Mouse (Mus musculus) forebrain, embryonic 16.5 days (tissue): ENCODE measurements around the gene Ascc1. TPM values are rescaled to one million over a fixed set of nuclear protein-coding genes. Genes with fewer than 3 reads are reported as not detected.

Experiments used
- ATAC-seq: fragments of 200-750 bp; cut with Nextera tagmentation; 2 replicates; pipeline ENCODE4 v1.8.0; 2017; ENCODE audit warnings: mild to moderate bottlenecking, moderate library complexity
- H3K27ac ChIP-seq: fragments of 300-500 bp; sonication (generic); 2 replicates; pipeline ENCODE4 v1.5.1; 2014; ENCODE audit warnings: low read length, control low read depth
- H3K27me3 ChIP-seq: fragments of 300-500 bp; sonication (generic); replicated peaks from 2 replicates; pipeline ENCODE4 v1.6.1; 2014; ENCODE audit warnings: low read length; ENCODE audit not compliant: control insufficient read depth, insufficient read depth
- H3K36me3 ChIP-seq: fragments of 300-500 bp; sonication (generic); 2 replicates; pipeline ENCODE4 v1.6.1; 2014; ENCODE audit not compliant: control insufficient read depth, insufficient read depth
- H3K4me1 ChIP-seq: fragments of 300-500 bp; sonication (generic); replicated peaks from 2 replicates; pipeline ENCODE4 v1.6.1; 2014; ENCODE audit warnings: low read length; ENCODE audit not compliant: control insufficient read depth, insufficient read depth
- H3K4me2 ChIP-seq: fragments of 300-500 bp; sonication (generic); 2 replicates; pipeline ENCODE4 v1.6.1; 2014; ENCODE audit warnings: mild to moderate bottlenecking, low read length, control low read depth
- H3K4me3 ChIP-seq: fragments of 300-500 bp; sonication (generic); replicated peaks from 2 replicates; pipeline ENCODE4 v1.5.1; 2014; ENCODE audit warnings: mild to moderate bottlenecking, low read length, control low read depth
- H3K9ac ChIP-seq: fragments of 300-500 bp; sonication (generic); replicated peaks from 2 replicates; pipeline ENCODE4 v1.6.1; 2014; ENCODE audit warnings: low read depth, low read length, control low read depth
- H3K9me3 ChIP-seq: fragments of 300-500 bp; sonication (generic); 2 replicates; pipeline ENCODE4 v1.6.1; 2016; ENCODE audit warnings: low read length; ENCODE audit not compliant: control insufficient read depth
- WGBS: fragments of 180-500 bp; shearing (Covaris S2); extraction: QIAGEN DNeasy Blood & Tissue Kit; methylation state at CpG from one replicate; pipeline ENCODE4 v1.1.7; 2014; 5-methylcytosine and 5-hydroxymethylcytosine counted together
- polyA plus RNA-seq: library from polyadenylated mRNA; unstranded; fragments of >200 nt; fragmentation: Nextera tagmentation; extraction: Ambion mirVana; gene quantifications from 2 replicates; pipeline ENCODE4 v1.2.1, GENCODE M21; 2015

Ascc1 gene
- polyA plus RNA-seq: 45.1 and 50.0 TPM in 2 replicates

DNA sequence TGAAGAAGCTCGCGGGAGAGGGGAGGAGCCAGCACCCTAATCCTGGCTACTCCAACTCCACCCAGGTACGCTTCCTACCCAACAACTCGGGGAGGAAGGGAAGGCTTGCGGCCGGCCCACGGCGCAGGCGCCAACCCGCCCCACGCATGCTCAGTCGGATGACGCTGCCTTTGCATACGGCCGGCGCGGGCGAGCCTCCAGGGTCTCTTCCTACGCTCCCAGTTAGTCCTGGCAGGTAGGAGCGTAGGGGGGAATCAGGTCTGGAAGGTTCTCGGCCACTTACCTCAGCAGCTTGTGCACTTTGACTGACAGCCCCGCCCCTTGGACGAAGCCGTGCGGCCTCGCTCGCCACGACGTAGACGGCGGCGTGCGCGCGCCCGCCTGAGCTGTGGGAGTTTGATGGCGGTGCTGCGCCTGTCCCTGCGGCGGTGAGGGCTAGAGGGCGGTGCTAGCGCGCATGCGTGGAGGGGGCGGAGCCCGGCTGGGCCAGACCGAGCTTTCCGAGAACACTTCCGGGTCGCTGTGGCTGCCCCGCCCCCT is at the start of gene Ascc1, which contains the start of gene Anapc16:
Ascc1 (plus strand) TSS at position 133 of the 540 bp plus-strand sequence.
Anapc16 (minus strand) TSS at position 463 of the 540 bp plus-strand sequence.
- ATAC-seq: peak; percentile 97
- Histone ChIP-seq H3K9ac (peak within 1 kb of the TSS; percentile 71), H3K4me1 (peaks cover 16% of the 10 kb centered on the region), H3K27me3 (no peaks in the 10 kb centered on the region), H3K27ac (peak within 1 kb of the TSS; percentile 96), H3K9me3 (no peaks in the 10 kb centered on the region), H3K36me3 (no peaks in the 10 kb centered on the region), H3K4me3 (peak within 1 kb of the TSS; percentile 67), H3K4me2 (peak within 1 kb of the TSS; percentile 63)
- WGBS: 0% methylated on average over 48 of the region's 51 CpGs

DNA sequence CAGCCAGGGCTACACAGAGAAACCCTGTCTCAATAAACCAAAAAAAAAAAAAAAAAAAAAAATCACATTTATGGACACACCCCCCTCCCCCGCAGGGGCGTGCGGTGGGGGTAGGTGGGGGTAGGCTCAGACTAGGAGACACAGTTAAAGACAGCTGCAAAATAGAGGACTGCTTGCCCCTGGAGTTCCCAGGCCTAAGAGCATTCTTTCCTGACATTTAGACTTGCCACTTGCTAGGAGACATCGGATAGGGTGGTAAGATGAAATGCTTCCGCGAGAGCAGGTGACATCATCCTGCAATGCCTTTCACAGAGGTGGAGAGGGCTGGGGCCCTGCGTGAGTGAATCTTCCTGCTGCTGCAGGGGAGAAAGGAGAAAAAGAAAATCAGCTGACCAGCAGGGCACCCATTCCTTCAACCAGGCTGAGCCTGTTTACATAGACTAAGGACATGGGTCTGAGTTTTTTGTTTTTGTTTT is 49.0 kb upstream of the Ascc1 start:
- Histone ChIP-seq H3K36me3 (no peaks in the 10 kb centered on the region), H3K27me3 (no peaks in the 10 kb centered on the region), H3K4me2 (no peak overlapping the region), H3K9me3 (no peaks in the 10 kb centered on the region), H3K27ac (no peak overlapping the region), H3K4me3 (no peak overlapping the region), H3K4me1 (peaks cover 54% of the 10 kb centered on the region), H3K9ac (no peak overlapping the region)
- 29% methylated on average over 7 of the region's 7 CpGs for WGBS
- ATAC-seq: no peak

DNA sequence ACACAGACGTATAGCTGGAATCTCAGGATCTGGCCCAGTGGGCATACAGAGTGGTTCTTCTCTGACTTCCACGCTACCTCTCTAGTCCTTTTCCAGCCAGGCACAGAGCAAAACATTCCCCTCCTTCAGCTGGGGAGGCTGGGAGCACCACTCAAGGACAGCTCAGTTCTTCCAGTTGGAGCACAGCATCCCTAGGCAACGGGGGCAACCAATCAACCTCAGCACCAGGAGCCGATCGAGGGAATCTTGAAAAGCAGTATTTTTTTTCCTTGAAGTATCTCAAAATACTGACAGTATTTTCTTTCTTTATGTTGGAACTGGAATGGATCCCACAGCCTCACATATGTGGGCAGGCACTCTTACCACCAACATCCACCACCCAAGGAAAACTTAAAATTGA is 45.9 kb upstream of the Ascc1 start:
- 58% methylated on average over 5 of the region's 5 CpGs for WGBS
- Histone ChIP-seq H3K4me1 (peaks cover 41% of the 10 kb centered on the region), H3K36me3 (no peaks in the 10 kb centered on the region), H3K27ac (peak overlapping the region; percentile 95), H3K4me3 (no peak overlapping the region), H3K27me3 (no peaks in the 10 kb centered on the region), H3K9me3 (no peaks in the 10 kb centered on the region), H3K4me2 (no peak overlapping the region), H3K9ac (0 out of 2 replicates have a peak overlapping the region, but pooled peaks have one; percentile 9)
- no peak for ATAC-seq

DNA sequence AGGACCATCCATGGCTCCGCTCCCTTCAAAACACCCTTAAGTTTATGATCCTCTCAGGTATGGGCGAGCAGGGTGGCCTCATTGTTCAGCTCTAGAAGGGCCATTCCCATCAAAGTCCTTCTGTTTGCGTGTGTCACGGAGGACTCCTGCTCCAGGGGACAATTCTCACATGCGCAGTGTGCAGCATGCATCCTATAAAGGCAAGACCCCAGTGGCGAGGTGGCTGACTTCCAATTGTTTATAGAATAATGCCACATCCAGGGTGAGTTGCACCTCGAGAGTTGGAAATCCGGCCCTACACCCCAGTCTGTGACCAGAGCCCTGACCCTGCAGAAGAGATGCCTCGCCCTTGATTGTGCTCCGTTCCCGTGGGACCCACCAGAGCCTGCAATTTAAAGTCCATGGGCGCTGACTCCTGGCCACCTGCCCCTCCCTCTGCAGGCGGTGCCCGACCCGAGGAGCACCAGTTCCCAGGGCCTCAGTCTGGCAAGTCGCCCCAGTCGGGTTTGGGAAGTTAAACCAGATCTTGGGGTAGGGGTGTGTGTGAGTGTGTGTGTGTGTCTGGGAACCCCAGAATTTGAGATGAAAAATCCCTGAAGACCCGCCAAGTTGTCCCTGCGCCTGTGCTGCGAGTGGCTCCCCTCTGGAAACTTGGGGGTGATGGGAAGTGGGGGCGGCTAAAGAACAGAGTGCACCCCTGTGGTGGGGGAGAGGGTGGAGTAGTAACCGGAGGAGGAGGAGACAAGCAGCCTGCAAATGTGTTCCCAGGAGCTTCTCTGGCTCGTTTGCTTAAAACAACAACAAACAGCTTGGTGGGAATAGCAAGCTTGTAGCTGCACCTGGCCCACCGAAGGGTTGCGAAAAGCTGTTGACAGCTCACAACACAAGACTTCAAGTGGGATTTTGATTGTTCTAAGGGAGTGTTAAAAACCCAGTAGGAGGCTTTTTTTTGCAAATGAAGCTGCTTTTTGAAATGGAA is 45.1 kb upstream of the Ascc1 start:
- H3K4me2 ChIP-seq: peak overlapping the region; percentile 39
- H3K27me3 ChIP-seq: no peaks in the 10 kb centered on the region
- WGBS: 10% methylated on average over 25 of the region's 25 CpGs
- H3K9ac ChIP-seq: peak overlapping the region; percentile 45
- peak overlapping the region; percentile 95 for H3K27ac ChIP-seq
- no peaks in the 10 kb centered on the region for H3K9me3 ChIP-seq
- ATAC-seq: peak; percentile 80
- peak overlapping the region; percentile 20 for H3K4me3 ChIP-seq
- H3K36me3 ChIP-seq: no peaks in the 10 kb centered on the region
- H3K4me1 ChIP-seq: peaks cover 39% of the 10 kb centered on the region

- Histone ChIP-seq H3K9me3 (no peaks in the 10 kb centered on the region), H3K27me3 (no peaks in the 10 kb centered on the region), H3K27ac (peak overlapping the region; percentile 95), H3K4me3 (no peak overlapping the region), H3K4me1 (peaks cover 32% of the 10 kb centered on the region), H3K4me2 (peak overlapping the region; percentile 39), H3K9ac (peak overlapping the region; percentile 45), H3K36me3 (no peaks in the 10 kb centered on the region)
- peak; percentile 61 for ATAC-seq
- 11% methylated on average over 5 of the region's 5 CpGs for WGBS
Observed at GRCm38 (mm10) chr10:59958458-59958857, 44.1 kb upstream of the Ascc1 start.

- WGBS: 66% methylated on average over 12 of the region's 12 CpGs
- peaks cover 33% of the 10 kb centered on the region for H3K4me1 ChIP-seq
- peak overlapping the region; percentile 53 for H3K27ac ChIP-seq
- H3K27me3 ChIP-seq: no peaks in the 10 kb centered on the region
- no peak overlapping the region for H3K4me3 ChIP-seq
- H3K4me2 ChIP-seq: no peak overlapping the region
- no peak for ATAC-seq
- no peaks in the 10 kb centered on the region for H3K9me3 ChIP-seq
- no peak overlapping the region for H3K9ac ChIP-seq
- H3K36me3 ChIP-seq: no peaks in the 10 kb centered on the region
Observed at GRCm38 (mm10) chr10:59959517-59959916, 43.1 kb upstream of the Ascc1 start.

- H3K9ac ChIP-seq: no peak overlapping the region
- no peaks in the 10 kb centered on the region for H3K36me3 ChIP-seq
- H3K9me3 ChIP-seq: no peaks in the 10 kb centered on the region
- H3K4me1 ChIP-seq: peaks cover 20% of the 10 kb centered on the region
- H3K4me2 ChIP-seq: no peak overlapping the region
- no peak for ATAC-seq
- WGBS: 60% methylated on average over 2 of the region's 2 CpGs
- H3K27me3 ChIP-seq: no peaks in the 10 kb centered on the region
- H3K4me3 ChIP-seq: no peak overlapping the region
- no peak overlapping the region for H3K27ac ChIP-seq
Observed at GRCm38 (mm10) chr10:59963609-59964008, 39.0 kb upstream of the Ascc1 start.

GRCm38 (mm10) chr10:59964504-59965361 is 37.9 kb upstream of the Ascc1 start:
- Histone ChIP-seq H3K9me3 (no peaks in the 10 kb centered on the region), H3K4me1 (peaks cover 13% of the 10 kb centered on the region), H3K27me3 (no peaks in the 10 kb centered on the region), H3K27ac (0 out of 2 replicates have a peak overlapping the region, but pooled peaks have one; percentile 1), H3K4me3 (peak overlapping the region; percentile 20; the same call in 1 of the 2 replicates), H3K4me2 (peak overlapping the region; percentile 49), H3K9ac (peak overlapping the region; percentile 12), H3K36me3 (no peaks in the 10 kb centered on the region)
- WGBS: 6% methylated on average over 19 of the region's 23 CpGs
- ATAC-seq: peak; percentile 54
